Mouse (Mus musculus) G1E (cell line): ENCODE results near the gene Pld3. TPM values are rescaled to one million over a fixed set of nuclear protein-coding genes. Genes with fewer than 3 reads are reported as not detected.
A peak's percentile ranks its signal among the peaks of the same experiment; 100 is the strongest.

Experiments used
- ATAC-seq: 2 replicates; pipeline ENCODE4 v1.8.0; 2016; ENCODE audit warnings: mild to moderate bottlenecking; ENCODE audit not compliant: insufficient number of reproducible peaks, poor library complexity, low FRiP score, severe bottlenecking; ENCODE audit errors: extremely low read depth
- DNase-seq: peaks from one replicate; pipeline ENCODE4 v3.0.0; 2012; ENCODE audit warnings: low spot score
- H3K27me3 ChIP-seq: 2 replicates; pipeline ENCODE4 v1.6.1; 2012; ENCODE audit warnings: mild to moderate bottlenecking, low read length, inconsistent platforms; ENCODE audit not compliant: insufficient read depth
- H3K36me3 ChIP-seq: replicated peaks from 2 replicates; pipeline ENCODE3; 2012; ENCODE audit warnings: mild to moderate bottlenecking, inconsistent platforms
- H3K4me1 ChIP-seq: 2 replicates; pipeline ENCODE4 v1.6.1; 2012; ENCODE audit warnings: low read depth, low read length, inconsistent platforms, mixed read lengths; ENCODE audit not compliant: insufficient read depth
- H3K4me3 ChIP-seq: 2 replicates; pipeline ENCODE4 v1.5.1; 2012; ENCODE audit warnings: low read depth, mild to moderate bottlenecking, inconsistent platforms, low read length, moderate library complexity, mixed read lengths
- H3K9me3 ChIP-seq: replicated peaks from 2 replicates; pipeline ENCODE4 v1.6.1; 2012; ENCODE audit warnings: inconsistent platforms
- CTCF ChIP-seq: IDR thresholded peaks from 2 replicates; pipeline ENCODE4 v1.5.1; 2012; ENCODE audit warnings: low read depth, low read length, inconsistent platforms, mixed read lengths
- GATA1 ChIP-seq: IDR thresholded peaks from 2 replicates; pipeline ENCODE4 v1.6.1; 2012; ENCODE audit warnings: borderline replicate concordance, low read length, inconsistent platforms, mixed read lengths
- GATA2 ChIP-seq: IDR thresholded peaks from 2 replicates; pipeline ENCODE4 v1.6.1; 2012; ENCODE audit warnings: low read depth, low read length, inconsistent platforms, borderline replicate concordance
- POLR2AphosphoS5 ChIP-seq: IDR thresholded peaks from 2 replicates; pipeline ENCODE4 v1.6.1; 2012; ENCODE audit warnings: low read depth, low read length, inconsistent platforms; ENCODE audit not compliant: insufficient replicate concordance
- TAL1 ChIP-seq: conservative IDR thresholded peaks from 2 replicates; pipeline ENCODE4 v1.6.1; 2012; ENCODE audit warnings: low read depth, low read length, inconsistent platforms, mixed read lengths
- polyA plus RNA-seq: library from polyadenylated mRNA; stranded (reverse); fragments of >175 nt; gene quantifications from 2 replicates; pipeline ENCODE4 v1.2.3, GENCODE M21; 2012
- total RNA-seq, 2 experiments: library from RNA; stranded (forward) in 1 of 2; stranded (reverse) in 1 of 2; fragments of 200-1000 nt in 1 of 2; fragments of >200 nt in 1 of 2; fragmentation: Nextera tagmentation in 1 of 2; gene quantifications; 2 replicates each; pipeline ENCODE4 v1.2.3; 2014 to 2017

Gene Pld3
- total and polyA plus RNA-seq, 3 experiments = 7.2 to 23.1 (median 10.5) TPM

DNA sequence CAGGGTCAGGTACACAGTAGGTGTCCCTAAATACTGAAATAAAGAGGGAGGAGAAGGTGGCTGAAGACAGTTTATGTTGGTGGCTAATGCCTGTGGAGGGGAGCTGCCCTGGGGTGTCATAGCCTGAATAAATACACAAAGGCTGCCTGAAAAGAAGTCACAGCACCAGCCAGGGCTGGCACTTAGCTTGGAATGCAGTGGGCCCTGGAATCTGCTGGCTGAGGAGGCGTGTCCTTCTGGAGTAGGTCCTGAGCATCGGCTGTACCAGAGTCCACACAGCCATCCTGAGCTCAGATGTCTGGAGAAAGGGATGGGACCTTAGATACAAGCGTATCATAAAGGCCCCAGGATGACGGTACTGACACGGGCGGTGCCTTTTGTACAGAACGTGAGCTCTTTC, 61.2 kb downstream of the Pld3 start:
- H3K4me1 ChIP-seq = peaks cover 66% of the 10 kb centered on the region
- H3K9me3 ChIP-seq = no peaks in the 10 kb centered on the region
- ATAC-seq (no peak), DNase-seq (no peak)
- H3K27me3 ChIP-seq = no peaks in the 10 kb centered on the region; the same call in 1 of the 2 replicates
- H3K4me3 ChIP-seq = peak overlapping the region; percentile 16; the same call in 1 of the 2 replicates
- no peak for TF ChIP-seq CTCF
- TF ChIP-seq TAL1 = no peak
- TF ChIP-seq POLR2AphosphoS5 = no peak
- no peak for TF ChIP-seq GATA1
- no peak for TF ChIP-seq GATA2
- H3K36me3 ChIP-seq = peaks cover 33% of the 10 kb centered on the region

DNA sequence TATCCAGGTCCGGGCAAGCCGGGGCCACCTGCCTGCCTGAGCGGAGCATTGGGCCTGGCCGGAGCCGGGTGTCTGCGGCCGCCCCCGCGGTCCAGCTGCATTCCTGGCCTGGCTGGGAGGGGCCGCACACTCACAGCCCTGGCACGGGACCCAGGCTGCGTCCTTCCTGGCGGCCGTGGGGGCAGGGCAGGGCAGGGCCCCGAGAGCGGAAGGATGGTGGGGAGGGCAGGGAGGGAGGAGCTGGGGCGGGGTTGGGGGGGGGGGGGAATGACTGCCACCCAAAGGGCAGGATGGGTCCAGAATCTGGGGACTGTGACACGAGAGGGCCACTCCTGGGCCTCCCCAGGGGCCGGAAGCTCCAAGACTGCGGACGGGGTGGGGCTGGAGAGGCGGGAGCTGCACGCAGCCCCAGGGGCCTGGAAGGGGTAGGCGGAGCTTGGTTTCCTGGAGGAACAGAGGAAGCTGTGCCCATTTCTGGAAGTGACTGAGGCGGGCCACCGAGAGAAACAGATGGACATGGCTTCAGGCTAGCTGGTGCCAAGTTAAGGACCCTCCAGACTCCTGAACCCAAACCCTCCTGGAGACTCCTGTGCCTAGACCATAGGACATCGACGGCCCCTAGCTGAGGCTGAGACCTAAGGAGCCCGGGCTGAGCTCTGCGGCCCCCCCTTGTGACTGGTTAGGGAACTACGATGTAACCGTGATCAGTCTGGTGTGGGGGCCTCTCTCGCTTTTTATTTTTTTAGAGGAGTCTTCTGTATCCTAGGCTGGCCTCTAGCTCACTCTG, 62.3 kb downstream of the Pld3 start:
- peaks cover 67% of the 10 kb centered on the region for H3K4me1 ChIP-seq
- no peaks in the 10 kb centered on the region for H3K27me3 ChIP-seq
- TF ChIP-seq TAL1 = no peak
- TF ChIP-seq CTCF = peak; percentile 63; the same call in 1 of the 2 replicates
- H3K4me3 ChIP-seq = peak overlapping the region; percentile 71
- H3K36me3 ChIP-seq = peaks cover 33% of the 10 kb centered on the region
- H3K9me3 ChIP-seq = no peaks in the 10 kb centered on the region
- peak; percentile 73 for ATAC-seq
- DNase-seq = peak; percentile 94

DNA sequence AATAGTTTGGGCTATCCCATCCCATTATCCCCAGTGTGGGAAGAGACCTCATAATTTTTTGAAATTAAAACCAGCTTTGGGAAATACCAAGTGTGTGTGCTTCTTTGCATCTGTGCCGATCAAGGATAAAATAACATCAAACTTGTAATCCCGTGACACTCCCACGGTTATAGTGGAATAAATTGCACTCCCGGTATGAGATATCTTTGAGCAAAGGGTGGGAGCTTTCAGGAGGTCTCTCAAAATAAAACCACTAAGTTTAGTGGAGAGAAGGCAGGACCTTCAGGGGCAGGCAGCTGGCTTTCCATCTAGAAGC, 62.8 kb downstream of the Pld3 start:
- ATAC-seq (no peak), DNase-seq (no peak)
- H3K27me3 ChIP-seq = no peaks in the 10 kb centered on the region
- peak overlapping the region; percentile 71 for H3K4me3 ChIP-seq
- peaks cover 71% of the 10 kb centered on the region for H3K4me1 ChIP-seq
- TF ChIP-seq GATA1 (no peak), GATA2 (no peak), POLR2AphosphoS5 (no peak), TAL1 (no peak), CTCF (no peak)
- peaks cover 33% of the 10 kb centered on the region for H3K36me3 ChIP-seq
- no peaks in the 10 kb centered on the region for H3K9me3 ChIP-seq

DNA sequence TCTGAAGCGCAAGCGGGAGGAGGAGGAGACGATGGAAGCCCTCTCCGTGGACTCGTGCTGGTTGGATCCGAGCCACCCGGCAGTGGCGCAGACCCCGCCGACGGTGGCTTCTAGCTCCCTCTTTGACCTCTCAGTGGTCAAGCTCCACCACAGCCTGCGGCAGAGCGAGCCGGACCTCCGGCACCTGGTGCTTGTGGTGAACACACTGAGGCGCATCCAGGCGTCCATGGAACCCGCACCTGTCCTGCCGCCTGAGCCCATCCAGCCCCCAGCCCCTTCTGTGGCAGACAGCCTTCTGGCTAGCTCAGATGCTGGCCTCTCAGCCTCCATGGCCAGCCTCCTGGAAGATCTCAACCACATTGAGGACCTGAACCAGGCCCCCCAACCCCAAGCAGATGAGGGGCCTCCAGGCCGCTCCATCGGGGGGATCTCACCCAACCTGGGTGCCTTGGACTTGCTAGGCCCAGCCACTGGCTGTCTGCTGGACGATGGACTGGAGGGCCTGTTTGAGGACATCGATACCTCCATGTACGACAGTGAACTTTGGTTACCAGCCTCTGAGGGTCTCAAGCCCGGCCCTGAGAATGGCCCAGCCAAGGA, 63.6 kb downstream of the Pld3 start:
- Histone ChIP-seq H3K4me3 (peak overlapping the region; percentile 71; the same call in 1 of the 2 replicates), H3K4me1 (peaks cover 74% of the 10 kb centered on the region), H3K36me3 (peaks cover 33% of the 10 kb centered on the region), H3K9me3 (no peaks in the 10 kb centered on the region), H3K27me3 (no peaks in the 10 kb centered on the region)
- TF ChIP-seq TAL1 (no peak), GATA1 (no peak), POLR2AphosphoS5 (no peak), GATA2 (no peak), CTCF (no peak)
- no peak for ATAC-seq
- DNase-seq = no peak

DNA sequence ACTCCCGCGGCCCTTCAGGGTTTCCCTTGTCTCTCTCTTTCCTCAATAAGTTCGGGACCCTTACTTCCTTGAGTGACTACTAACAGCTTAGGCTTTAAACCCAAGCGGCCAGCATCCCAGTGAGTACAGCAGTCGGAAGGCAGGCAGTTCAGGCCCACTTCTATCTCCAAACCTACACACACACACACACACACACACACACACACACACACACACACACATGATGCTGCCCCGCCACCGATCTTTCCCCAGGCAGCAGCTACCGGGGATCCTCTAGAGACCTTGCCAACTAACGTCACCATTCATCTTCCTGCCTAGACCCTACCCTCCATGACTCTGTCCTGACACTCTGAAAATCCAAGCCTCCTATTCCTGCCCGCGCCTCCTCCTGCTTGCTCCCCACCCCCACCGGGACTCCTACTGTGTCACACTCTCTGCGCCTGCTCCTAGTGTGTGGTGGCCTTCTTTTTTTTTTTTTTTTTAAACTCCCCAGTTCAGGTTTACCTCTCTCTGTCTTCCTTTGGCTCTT, 65.2 kb downstream of the Pld3 start:
- Histone ChIP-seq H3K9me3 (no peaks in the 10 kb centered on the region), H3K4me1 (peaks cover 75% of the 10 kb centered on the region)
- peak; percentile 37 for DNase-seq

DNA sequence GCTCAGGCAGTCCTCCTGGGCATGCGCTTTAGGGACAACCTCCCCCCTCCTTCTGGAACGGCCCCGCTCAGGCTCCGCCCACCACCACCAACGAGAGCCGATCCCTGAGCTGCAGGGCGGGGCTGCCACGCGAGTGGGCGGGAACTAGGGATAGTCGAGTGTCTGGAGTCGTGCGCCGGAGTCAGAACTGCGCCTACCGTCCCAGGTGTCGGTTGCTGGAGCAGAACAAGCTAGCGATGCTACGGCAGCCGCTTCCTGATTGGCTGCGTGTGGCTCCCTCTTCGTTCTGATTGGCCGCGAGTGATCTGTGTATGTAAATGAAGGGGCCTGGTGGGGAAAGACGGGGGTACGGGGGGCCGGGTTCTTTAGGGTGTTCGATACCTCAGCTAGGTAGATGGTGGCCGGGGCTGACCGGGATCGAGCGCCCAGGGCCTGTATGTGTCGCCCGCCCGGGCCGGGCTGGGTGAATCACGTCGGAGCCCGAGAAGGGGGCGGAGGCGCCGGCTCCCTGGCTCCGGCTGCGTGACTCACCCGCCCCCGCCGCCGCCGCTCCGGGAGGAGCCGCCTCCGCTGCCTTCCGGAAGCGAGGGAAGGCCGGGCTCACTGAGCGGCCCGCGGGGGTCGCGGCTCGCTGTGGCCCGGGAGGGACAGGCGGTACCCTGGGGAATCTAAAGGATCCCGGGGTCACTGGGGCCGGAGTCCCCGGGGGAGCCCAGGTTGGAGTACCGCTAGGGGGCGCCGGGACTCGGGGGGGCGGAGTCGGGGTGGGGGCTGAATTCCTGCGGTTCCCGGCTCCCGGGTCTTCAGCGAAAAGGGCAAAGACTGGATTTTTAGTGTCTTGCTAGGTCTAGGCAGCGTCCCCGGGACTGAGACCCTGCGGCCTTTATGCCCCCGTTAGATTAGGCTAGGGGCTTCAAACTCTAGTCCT, 66.0 kb downstream of the Pld3 start, which contains the start of gene Sertad1:
Gene Sertad1, plus strand, starts transcription at position 141 of the 928 bp plus-strand sequence.
- H3K4me1 ChIP-seq = peaks cover 78% of the 10 kb centered on the region

More for the DNA sequence above, 65.2 kb downstream of the Pld3 start:
- ATAC-seq = no peak
- no peak for TF ChIP-seq GATA2
- TF ChIP-seq POLR2AphosphoS5 = no peak
- no peak for TF ChIP-seq TAL1
- no peak for TF ChIP-seq CTCF
- TF ChIP-seq GATA1 = no peak
- peak overlapping the region; percentile 77 for H3K4me3 ChIP-seq
- peaks cover 33% of the 10 kb centered on the region for H3K36me3 ChIP-seq
- no peaks in the 10 kb centered on the region for H3K27me3 ChIP-seq

More for the DNA sequence above, 66.0 kb downstream of the Pld3 start, which contains the start of gene Sertad1:
- Histone ChIP-seq H3K4me3 (peak within 1 kb of the TSS; percentile 77), H3K36me3 (peaks cover 28% of the 10 kb centered on the region), H3K27me3 (no peaks in the 10 kb centered on the region), H3K9me3 (no peaks in the 10 kb centered on the region)
- TF ChIP-seq POLR2AphosphoS5 (peak; percentile 94), GATA2 (no peak)
- peak; percentile 70 for ATAC-seq
- peak; percentile 95 for DNase-seq
